Mouse (Mus musculus): Measurements from ENCODE around the gene Ranbp10.

Gene Ranbp10

GRCm38 (mm10) chr8:105780298-105780697, 46.9 kb downstream of the Ranbp10 start:
- DNase-seq, result no peak

DNA sequence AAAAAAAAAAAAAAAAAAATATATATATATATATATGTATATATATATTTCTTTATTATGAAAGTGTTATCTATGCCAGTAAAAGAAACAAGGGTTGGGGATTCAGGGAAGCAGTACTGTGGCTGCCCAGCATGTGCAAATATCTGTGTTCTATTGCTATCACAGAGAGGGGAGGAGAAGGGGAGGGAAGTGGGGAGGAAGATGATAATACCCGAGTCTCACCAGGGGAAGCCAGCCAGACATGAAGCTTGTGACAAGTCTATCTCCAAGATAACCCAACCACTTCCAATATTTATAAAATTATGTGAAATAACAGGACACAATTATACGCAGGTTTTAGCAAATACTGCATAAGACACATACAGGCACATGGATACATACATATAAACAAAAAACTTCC, 49.3 kb downstream of the Ranbp10 start:
- DNase-seq, result no peak

DNA sequence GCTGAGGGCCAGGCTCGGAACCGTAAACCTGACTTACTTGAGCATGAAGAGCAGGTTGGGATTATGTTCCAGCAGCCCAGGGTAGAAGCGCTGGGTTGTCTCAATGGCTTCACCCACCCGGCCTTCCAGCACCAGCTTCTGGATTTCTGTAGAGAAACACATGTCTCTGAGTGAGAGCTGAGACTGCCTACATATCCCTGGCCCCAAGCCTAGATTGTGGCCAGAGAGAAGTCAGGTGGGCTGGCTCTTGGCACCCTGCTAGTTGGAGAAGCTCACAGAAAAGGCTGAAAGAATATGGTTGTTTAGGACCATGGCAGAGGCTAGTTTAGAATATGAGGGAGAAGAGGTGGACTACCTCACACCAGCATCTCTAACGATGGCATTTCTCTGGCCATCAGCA, 52.7 kb downstream of the Ranbp10 start:
- DNase-seq, result no peak

DNA sequence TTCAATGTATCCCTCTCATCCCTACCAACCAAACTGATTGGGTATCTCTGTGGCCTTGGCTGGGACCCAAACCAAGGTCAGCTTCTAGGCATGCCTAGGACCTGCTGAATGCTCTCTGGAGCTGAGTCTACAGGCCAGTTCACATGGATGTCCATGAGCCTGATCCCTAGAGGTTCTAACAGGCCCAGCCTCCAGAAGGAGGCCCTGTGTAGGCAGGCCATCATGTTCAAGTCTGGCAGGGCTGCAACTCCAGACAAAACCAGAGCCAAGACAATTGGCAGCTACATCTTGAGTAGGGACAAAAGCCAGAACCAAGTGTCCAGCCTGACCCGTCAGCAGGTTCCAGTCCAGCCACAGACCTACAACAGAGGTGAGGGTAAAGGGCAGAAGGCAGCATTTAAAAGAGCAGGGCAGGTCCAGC, 53.7 kb downstream of the Ranbp10 start:
- DNase-seq, result no peak

GRCm38 (mm10) chr8:105771398-105772175, 55.6 kb downstream of the Ranbp10 start:
- no peak for DNase-seq

GRCm38 (mm10) chr8:105770609-105771008, 56.5 kb downstream of the Ranbp10 start:
- DNase-seq, result peak; percentile 21

- no peak for DNase-seq
These were observed 58.5 kb downstream of the Ranbp10 start for GRCm38 (mm10) chr8:105768485-105769257.

DNA sequence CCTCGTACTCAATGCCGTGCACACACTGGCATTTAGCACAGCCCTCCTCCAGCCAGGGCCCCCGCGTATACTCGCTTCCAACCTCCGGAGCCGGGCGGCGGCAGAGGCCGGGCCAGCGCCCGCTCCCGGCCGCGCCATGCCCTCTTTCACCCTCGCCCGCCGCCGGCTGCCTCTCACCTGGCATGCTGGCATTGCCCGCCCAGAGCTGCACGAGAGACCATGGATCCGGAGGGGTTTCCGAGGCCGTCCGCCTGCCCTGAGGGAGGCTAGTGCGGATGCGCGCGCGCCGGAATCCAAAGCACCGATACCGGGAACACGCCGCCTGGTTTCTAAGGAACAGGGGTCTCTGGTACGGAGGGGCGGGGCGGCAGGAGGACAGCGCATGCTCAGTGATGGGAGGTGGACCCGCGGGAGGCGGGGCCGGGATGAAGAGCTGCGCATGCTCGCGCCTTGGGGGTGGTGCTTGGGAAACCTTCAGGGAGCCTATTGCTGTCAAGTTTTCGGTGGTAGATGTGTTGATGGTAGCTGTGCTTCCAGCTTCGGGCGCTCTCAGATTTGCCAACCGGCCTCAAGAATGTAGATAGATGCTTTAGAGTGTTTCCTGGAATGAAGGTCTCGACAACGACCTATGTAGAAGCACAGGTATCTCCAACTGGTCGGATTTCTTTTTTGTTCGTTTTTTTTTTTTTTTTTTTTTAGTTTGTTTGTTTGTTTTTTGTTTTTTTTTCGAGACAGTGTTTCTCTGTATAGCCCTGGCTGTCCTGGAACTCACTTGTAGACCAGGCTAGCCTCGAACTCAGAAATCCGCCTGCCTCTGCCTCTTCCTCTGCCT, 68.7 kb downstream of the Ranbp10 start, which contains the start of gene Gfod2:
Gene Gfod2 (minus strand): TSS at position 388 of the 832 bp plus-strand sequence.
- DNase-seq, result peak; percentile 99

- DNase-seq, result no peak
These were observed 69.3 kb downstream of the Ranbp10 start for GRCm38 (mm10) chr8:105757796-105758276.

DNA sequence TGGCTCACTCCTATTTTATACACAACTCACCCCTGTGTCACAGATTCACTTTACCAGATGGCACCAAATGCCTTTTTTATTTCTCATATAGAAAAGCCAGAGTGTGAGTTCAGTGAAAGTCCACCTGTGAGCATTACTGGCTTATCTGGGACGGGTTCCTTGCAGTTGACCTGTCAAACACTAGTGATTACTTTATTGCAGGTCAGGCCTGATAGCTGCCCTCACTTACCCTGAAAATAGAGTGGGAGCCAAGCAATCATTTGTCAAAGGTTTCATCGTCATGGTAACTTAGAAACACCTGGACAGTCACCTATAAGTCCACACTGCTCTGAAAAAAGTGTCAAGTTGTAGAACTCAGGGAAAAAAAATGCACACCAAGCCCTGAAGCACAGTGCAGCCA, 72.5 kb downstream of the Ranbp10 start:
- no peak for DNase-seq

DNA sequence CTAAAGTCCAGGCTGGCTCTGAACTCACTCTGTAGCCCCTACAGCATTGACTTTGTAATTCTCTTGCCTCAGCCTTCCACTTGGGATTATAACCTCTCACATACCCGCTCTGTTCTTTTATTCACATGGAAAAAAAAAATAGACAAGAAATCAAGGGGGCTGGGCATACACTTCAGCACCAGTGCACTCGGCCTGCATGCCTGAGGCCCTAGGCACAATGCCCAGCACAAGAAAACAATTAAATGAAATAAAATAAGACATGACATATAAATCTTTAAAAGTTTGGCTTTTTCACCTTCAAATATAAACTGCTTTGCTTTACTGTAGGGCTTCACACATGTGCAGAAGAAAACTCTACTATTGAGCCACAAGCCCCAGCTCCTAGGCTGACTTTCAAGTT, 73.2 kb downstream of the Ranbp10 start:
- no peak for DNase-seq

DNA sequence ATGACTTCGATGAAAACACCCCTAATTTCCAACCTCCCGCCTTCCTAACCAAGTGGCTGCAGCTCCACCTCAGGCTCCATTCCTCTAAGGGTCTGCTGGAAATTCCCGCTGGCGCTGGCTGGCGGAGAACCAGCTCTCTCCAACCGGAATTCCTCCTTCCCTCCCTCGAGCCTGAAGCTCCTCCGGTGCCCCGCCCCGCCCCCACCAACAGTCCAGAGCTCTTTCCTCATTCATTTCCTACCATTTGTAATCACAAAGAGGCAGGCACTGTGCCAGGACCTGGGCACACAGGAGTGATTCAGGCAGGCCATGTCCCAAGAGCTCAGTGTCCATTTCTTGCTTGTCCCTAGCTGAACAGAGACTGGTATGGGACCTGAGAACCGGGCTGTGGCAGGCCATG, 76.5 kb downstream of the Ranbp10 start:
- DNase-seq, result peak; percentile 91

DNA sequence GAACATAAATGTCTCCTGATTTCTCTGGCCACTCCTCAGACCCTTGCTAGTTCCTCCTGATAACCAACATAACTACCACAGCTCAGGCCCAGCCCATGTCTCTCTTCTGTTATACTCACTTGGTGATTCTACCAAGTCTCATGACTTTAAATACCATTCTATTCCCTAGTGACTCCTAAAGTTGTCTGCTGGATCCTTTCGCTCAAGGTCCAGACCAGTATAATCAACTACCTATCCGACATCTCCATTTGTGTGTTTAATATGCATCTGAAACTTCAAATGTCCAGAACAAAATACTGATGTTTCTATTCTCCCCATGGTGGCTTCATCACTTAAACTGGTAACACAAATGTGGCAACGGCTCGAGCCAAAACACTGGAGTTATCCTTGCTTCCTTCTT, 83.8 kb downstream of the Ranbp10 start:
- DNase-seq, result no peak

- no peak for DNase-seq
These were observed 87.9 kb downstream of the Ranbp10 start for GRCm38 (mm10) chr8:105739216-105739615.

DNA sequence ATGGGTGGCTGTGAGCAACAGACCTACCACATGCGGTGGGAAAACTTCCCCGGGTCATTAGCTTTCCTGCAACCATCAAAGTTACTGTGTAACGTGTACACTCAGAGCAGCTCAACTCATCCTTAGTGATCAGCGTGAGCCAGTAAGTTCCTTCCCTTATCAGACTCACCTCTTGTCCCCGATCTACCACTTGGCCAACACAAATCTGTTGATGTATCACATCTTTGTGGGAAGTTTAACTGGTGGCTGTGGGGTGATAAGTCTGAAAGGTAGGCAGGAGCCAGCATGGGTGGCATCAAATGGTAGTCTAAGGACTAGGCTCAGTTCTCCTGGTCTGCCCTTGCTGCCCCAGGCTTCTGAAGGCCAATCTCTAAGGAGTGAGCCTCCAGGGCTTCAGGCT, 95.0 kb downstream of the Ranbp10 start:
- no peak for DNase-seq

GRCm38 (mm10) chr8:105727397-105728124, 99.6 kb downstream of the Ranbp10 start:
- peak; percentile 65 for DNase-seq

DNA sequence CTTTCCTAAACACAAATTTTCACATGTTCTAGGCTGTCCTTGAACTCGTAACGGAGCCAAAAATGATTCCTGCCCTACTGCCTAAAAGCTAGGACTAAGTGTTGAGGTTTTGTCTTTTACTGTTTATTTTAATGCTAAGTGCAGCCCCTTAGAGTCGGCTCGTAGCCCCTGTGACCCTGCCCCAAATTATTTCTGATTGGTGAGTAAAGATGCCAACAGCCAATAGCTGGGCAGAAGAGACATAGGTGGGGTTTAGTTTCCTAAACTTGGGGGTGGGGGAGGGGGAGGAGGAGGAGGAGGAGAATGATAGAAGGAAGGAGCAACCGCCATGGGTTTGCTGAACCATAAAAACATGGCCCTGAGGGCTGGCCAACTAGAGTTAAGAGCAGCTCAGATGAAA, 101.4 kb downstream of the Ranbp10 start:
- no peak for DNase-seq

- DNase-seq, result no peak
These were observed 104.3 kb downstream of the Ranbp10 start for GRCm38 (mm10) chr8:105722861-105723260.

DNA sequence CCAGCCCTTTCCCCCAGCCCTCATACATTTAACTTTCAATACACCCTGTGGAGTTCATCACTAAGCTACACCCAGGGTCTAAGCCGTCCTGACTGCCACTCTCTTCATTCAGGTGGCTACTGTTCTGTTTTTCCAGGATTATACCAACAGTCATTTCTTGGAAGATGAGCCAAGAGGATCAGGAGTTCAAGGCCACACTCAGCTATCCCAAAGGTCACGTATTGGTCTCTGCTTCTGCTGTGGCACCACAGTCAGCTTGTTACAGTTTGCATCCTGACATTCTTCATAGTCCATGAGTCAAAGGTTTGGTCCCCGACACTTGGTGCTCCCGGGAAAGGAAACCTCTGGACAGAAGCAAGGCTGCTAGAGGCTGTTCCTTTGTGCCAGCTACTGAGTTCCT, 107.5 kb downstream of the Ranbp10 start:
- no peak for DNase-seq
